Mouse (Mus musculus): ENCODE results near the gene Ankzf1. TPM values are rescaled to one million over a fixed set of nuclear protein-coding genes. Genes with fewer than 3 reads are reported as not detected.

Ankzf1 gene
- total and polyA plus RNA-seq, 3 experiments = 5.5 to 16.7 TPM; not detected in 1

GRCm38 (mm10) chr1:75187914-75188483 is 4.0 kb upstream of the Ankzf1 start (continued):
- TF ChIP-seq CTCF (IDR thresholded peaks at IDR 0.05 in 2 of 3, conservative IDR thresholded peaks at IDR 0.05 in 1 of 3; ENCODE audit: control insufficient read depth in 1 of 3, insufficient read depth in 1 of 3, low read depth in 2 of 3, low read length in 3 of 3, poor library complexity in 1 of 3, severe bottlenecking in 1 of 3) = no peak
- TF ChIP-seq NELFE (IDR thresholded peaks at IDR 0.05; ENCODE audit: low read depth, low read length) = no peak
- no peak for TF ChIP-seq BHLHE40 (IDR thresholded peaks at IDR 0.05; ENCODE audit: borderline replicate concordance, low read depth, low read length)
- TF ChIP-seq E2F4 (IDR thresholded peaks at IDR 0.05; ENCODE audit: borderline replicate concordance, low read depth, low read length) = no peak
- TF ChIP-seq MYC (IDR thresholded peaks at IDR 0.05; ENCODE audit: low read depth, low read length) = peak; percentile 77; the same call in 1 of the 2 replicates
- TF ChIP-seq POLR2A (IDR thresholded peaks at IDR 0.05; ENCODE audit: control insufficient read depth in 1 of 2, insufficient read depth in 1 of 2, low read depth in 1 of 2, low read length in 2 of 2, poor library complexity in 1 of 2) = no peak
- no peak for TF ChIP-seq MAFK (IDR thresholded peaks at IDR 0.05; ENCODE audit: borderline replicate concordance, low read depth, low read length)
- peak; percentile 29; the same call in 1 of the 2 replicates for TF ChIP-seq TCF12 (IDR thresholded peaks at IDR 0.05; ENCODE audit: low read depth, low read length)
- TF ChIP-seq JUND (IDR thresholded peaks at IDR 0.05; ENCODE audit: low read depth, low read length) = peak; percentile 71; the same call in 1 of the 2 replicates
- peak; percentile 86 for TF ChIP-seq SIN3A (IDR thresholded peaks at IDR 0.05; ENCODE audit: low read length)
- peak; percentile 78 for TF ChIP-seq TAL1 (IDR thresholded peaks at IDR 0.05; ENCODE audit: low read length)
- TF ChIP-seq MAX (IDR thresholded peaks at IDR 0.05; ENCODE audit: low read length) = peak; percentile 42; the same call in 1 of the 2 replicates
- TF ChIP-seq HCFC1 (IDR thresholded peaks at IDR 0.05; ENCODE audit: low read depth, low read length) = peak; percentile 47; the same call in 1 of the 2 replicates
- TF ChIP-seq ETS1 (IDR thresholded peaks at IDR 0.05; ENCODE audit: low read depth, low read length) = peak; percentile 88

GRCm38 (mm10) chr1:75190577-75190976 is 1.4 kb upstream of the Ankzf1 start:
- Histone ChIP-seq H3K4me1 (ENCODE audit: control insufficient read depth in 1 of 2, insufficient read depth in 2 of 2, low read length in 2 of 2) (peaks cover 3 to 32% of the 10 kb centered on the region in 2 experiments; a peak in 3 of 4 replicates), H3K36me3 (ENCODE audit: control insufficient read depth in 1 of 2, insufficient read depth in 2 of 2, low read length in 2 of 2) (peaks cover 0 to 31% of the 10 kb centered on the region in 2 experiments; a peak in 2 of 4 replicates), H3K79me2 (ENCODE audit: control insufficient read depth, insufficient read depth, low read length, poor library complexity) (peaks cover 9% of the 10 kb centered on the region), H3K9ac (ENCODE audit: control insufficient read depth, low read depth, low read length, poor library complexity, severe bottlenecking) (no peak overlapping the region), H3K27me3 (ENCODE audit: control insufficient read depth in 1 of 2, insufficient read depth in 2 of 2, low read length in 2 of 2) (no peaks in the 10 kb centered on the region), H3K27ac (ENCODE audit: control insufficient read depth, low read depth, low read length) (no peak overlapping the region), H3K4me3 (ENCODE audit: control insufficient read depth in 1 of 2, insufficient read depth in 1 of 2, low read depth in 2 of 2, low read length in 2 of 2) (no peak overlapping the region), H3K9me3 (replicated peaks; ENCODE audit: insufficient read depth, low read length) (no peaks in the 10 kb centered on the region)
- peak; percentile 20 for DNase-seq (ENCODE audit: low read depth, low spot score)
- TF ChIP-seq USF2 (IDR thresholded peaks at IDR 0.05; ENCODE audit: borderline replicate concordance in 1 of 2, insufficient read depth in 1 of 2, low read depth in 1 of 2, low read length in 2 of 2) = no peak
- no peak for TF ChIP-seq JUND (IDR thresholded peaks at IDR 0.05; ENCODE audit: low read depth, low read length)
- peak; percentile 40; the same call in 1 of the 2 replicates for TF ChIP-seq MXI1 (IDR thresholded peaks at IDR 0.05; ENCODE audit: low read depth, low read length)
- TF ChIP-seq TAL1 (IDR thresholded peaks at IDR 0.05; ENCODE audit: low read length) = peak; percentile 31
- peak; percentile 45; the same call in 1 of the 2 replicates for TF ChIP-seq SIN3A (IDR thresholded peaks at IDR 0.05; ENCODE audit: low read length)
- TF ChIP-seq MAX (IDR thresholded peaks at IDR 0.05; ENCODE audit: low read length) = peak; percentile 69

GRCm38 (mm10) chr1:75191258-75191621 is 711 bp upstream of the Ankzf1 start:
- H3K4me1 ChIP-seq (ENCODE audit: control insufficient read depth in 1 of 2, insufficient read depth in 2 of 2, low read length in 2 of 2) = peaks cover 3 to 32% of the 10 kb centered on the region in 2 experiments; a peak in 3 of 4 replicates
- peak overlapping the region; percentile 96 for H3K9ac ChIP-seq (ENCODE audit: control insufficient read depth, low read depth, low read length, poor library complexity, severe bottlenecking)
- no peaks in the 10 kb centered on the region for H3K27me3 ChIP-seq (ENCODE audit: control insufficient read depth in 1 of 2, insufficient read depth in 2 of 2, low read length in 2 of 2)
- no peaks in the 10 kb centered on the region for H3K9me3 ChIP-seq (replicated peaks; ENCODE audit: insufficient read depth, low read length)
- peak overlapping the region; percentile 19; the same call in 1 of the 2 replicates for H3K27ac ChIP-seq (ENCODE audit: control insufficient read depth, low read depth, low read length)
- peak overlapping the region; percentile 95 for H3K4me3 ChIP-seq (ENCODE audit: control insufficient read depth in 1 of 2, insufficient read depth in 1 of 2, low read depth in 2 of 2, low read length in 2 of 2)
- peaks cover 9% of the 10 kb centered on the region for H3K79me2 ChIP-seq (ENCODE audit: control insufficient read depth, insufficient read depth, low read length, poor library complexity)
- H3K36me3 ChIP-seq (ENCODE audit: control insufficient read depth in 1 of 2, insufficient read depth in 2 of 2, low read length in 2 of 2) = peaks cover 0 to 31% of the 10 kb centered on the region in 2 experiments; a peak in 2 of 4 replicates
- TF ChIP-seq CHD2 (IDR thresholded peaks at IDR 0.05; ENCODE audit: low read length) (no peak), MAX (IDR thresholded peaks at IDR 0.05; ENCODE audit: low read length) (no peak), TBP (IDR thresholded peaks at IDR 0.05; ENCODE audit: low read depth, low read length) (no peak), ELF1 (IDR thresholded peaks at IDR 0.05; ENCODE audit: low read depth, low read length) (no peak), MXI1 (IDR thresholded peaks at IDR 0.05; ENCODE audit: low read depth, low read length) (no peak), RAD21 (IDR thresholded peaks at IDR 0.05; ENCODE audit: low read depth, low read length) (no peak), POLR2AphosphoS2 (IDR thresholded peaks at IDR 0.05; ENCODE audit: low read length) (no peak), UBTF (IDR thresholded peaks at IDR 0.05; ENCODE audit: borderline replicate concordance, insufficient read depth, low read depth, low read length) (no peak), HCFC1 (IDR thresholded peaks at IDR 0.05; ENCODE audit: low read depth, low read length) (no peak), SMC3 (IDR thresholded peaks at IDR 0.05; ENCODE audit: low read depth, low read length) (no peak)
- DNase-seq (ENCODE audit: low read depth, low spot score) = no peak

Data from MEL (cell line).